Mouse (Mus musculus) gastrocnemius, adult 2 months (tissue): ENCODE measurements around the gene Fam124a. TPM values are rescaled to one million over a fixed set of nuclear protein-coding genes. Genes with fewer than 3 reads are reported as not detected.
A peak's percentile ranks its signal among the peaks of the same experiment; 100 is the strongest.
"Not testable (repeated sequence)": the region's sequence is repeated elsewhere in the genome, so short reads cannot be mapped to it uniquely, and the experiment has no call there.

Experiments used
- DNase-seq: peaks from one replicate; pipeline ENCODE4 v3.0.0; 2022
- H3K27ac ChIP-seq: fragments of 200-600 bp; 2 replicates; pipeline ENCODE4 v1.8.1; 2022; ENCODE audit warnings: mild to moderate bottlenecking
- H3K4me3 ChIP-seq: fragments of 200-600 bp; 2 replicates; pipeline ENCODE4 v1.8.1; 2022; ENCODE audit warnings: mild to moderate bottlenecking, moderate library complexity
- CTCF ChIP-seq: fragments of 200-600 bp; IDR thresholded peaks from 2 replicates; pipeline ENCODE4 v1.8.1; 2022; ENCODE audit warnings: antibody characterized with exemption, mild to moderate bottlenecking, moderate library complexity
- intact Hi-C: fragments of 180-260 bp; cut with DNase I; formaldehyde crosslinking; loops from one replicate; pipeline ENCODE4 v1.15.1; 2025
- total RNA-seq, 2 experiments: library from RNA; stranded (reverse); gene quantifications; 2 replicates each; pipeline ENCODE4 v1.2.3; 2021

Fam124a gene
- total RNA-seq, 2 experiments from 2014 or later: 2.9 to 3.9 TPM

DNA sequence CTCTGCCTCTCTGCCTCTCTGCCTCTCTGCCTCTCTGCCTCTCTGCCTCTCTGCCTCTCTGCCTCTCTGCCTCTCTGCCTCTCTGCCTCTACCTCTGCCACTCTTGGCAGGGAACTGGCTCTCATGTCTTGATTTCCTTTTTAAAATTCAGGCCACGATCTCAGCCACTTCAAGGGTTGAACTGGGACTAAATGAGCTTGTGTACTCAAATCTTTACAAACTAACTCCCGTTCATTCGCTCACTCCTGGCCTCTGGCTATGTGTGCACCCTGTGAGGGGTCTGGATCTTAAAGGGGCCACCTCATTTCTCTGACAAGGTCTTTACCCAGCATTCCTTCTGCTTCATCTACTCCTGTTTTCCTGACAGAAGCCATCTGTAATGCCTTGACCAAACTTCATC, 29.8 kb downstream of the Fam124a start:
- intact Hi-C loops: no loop called here
- DNase-seq: no peak
- Histone ChIP-seq H3K27ac (no peak overlapping the region), H3K4me3 (no peak overlapping the region)
- no peak for TF ChIP-seq CTCF

DNA sequence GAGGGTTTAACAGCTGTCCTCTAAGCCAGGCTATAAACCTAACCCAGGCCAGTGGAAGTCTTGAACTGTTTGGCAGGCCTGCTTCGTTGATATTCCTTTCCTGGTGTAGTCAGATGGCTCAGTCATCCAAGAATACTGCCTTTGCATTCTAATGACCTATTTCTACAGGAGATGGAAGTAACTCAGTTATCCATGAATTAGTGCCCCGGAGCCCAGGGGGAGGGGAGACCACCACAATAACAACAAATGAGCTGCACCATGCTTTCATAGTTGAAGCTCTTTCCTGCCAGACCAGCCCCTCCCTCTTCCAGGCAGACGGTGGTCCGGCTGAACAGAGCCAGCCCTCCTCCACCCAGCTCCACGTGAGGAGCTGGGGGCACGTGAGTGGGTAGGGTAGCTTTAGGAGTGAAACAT, 44.6 kb downstream of the Fam124a start:
- no peak overlapping the region for H3K4me3 ChIP-seq
- intact Hi-C loops: no loop called here
- TF ChIP-seq CTCF: no peak
- DNase-seq: no peak
- no peak overlapping the region for H3K27ac ChIP-seq

DNA sequence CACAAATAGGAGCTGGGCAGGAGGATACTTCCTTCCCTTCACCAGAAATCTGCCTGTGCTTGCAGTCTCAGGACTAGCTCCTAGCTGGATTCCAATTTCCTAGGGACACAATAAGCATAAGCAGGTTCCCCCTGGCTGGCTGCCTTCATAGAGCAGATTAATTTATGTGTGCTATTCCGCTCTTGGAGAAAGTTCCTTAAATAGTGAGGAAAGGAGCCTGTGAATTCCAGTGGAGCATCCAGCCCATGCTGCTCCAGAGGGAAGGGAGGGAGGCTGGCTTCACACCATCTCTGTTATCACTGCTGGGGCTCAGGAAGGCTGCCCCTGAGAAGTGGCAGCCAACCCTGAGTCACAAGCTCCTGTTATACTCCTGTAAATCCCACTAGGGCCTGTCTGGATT, 46.7 kb downstream of the Fam124a start:
- no peak for TF ChIP-seq CTCF

DNA sequence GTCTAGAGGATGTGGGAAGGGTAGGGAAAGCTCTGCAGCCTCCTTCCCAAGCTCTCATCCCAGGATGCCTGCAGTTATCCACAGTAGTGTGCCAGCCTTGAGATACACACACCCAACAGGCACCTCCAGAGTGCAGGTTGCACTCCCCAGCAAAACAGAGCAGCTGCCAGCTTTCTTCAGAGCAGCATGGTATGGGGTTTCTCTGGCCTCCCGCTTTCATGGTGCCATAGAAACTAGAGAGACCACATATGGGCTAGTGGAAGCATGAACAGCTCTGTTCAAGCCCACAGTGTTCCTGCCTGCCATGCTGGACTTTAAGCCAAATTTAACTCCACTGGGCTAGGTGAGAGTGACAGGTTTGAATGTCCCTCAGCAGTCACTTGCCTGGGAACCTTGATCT, 47.3 kb downstream of the Fam124a start:
- intact Hi-C loops: no loop called here
- TF ChIP-seq CTCF: no peak
- DNase-seq: no peak
- H3K4me3 ChIP-seq: no peak overlapping the region
- H3K27ac ChIP-seq: no peak overlapping the region

More for the DNA sequence above, 46.7 kb downstream of the Fam124a start:
- intact Hi-C loops: no loop called here
- DNase-seq: no peak
- Histone ChIP-seq H3K27ac (no peak overlapping the region), H3K4me3 (no peak overlapping the region)

DNA sequence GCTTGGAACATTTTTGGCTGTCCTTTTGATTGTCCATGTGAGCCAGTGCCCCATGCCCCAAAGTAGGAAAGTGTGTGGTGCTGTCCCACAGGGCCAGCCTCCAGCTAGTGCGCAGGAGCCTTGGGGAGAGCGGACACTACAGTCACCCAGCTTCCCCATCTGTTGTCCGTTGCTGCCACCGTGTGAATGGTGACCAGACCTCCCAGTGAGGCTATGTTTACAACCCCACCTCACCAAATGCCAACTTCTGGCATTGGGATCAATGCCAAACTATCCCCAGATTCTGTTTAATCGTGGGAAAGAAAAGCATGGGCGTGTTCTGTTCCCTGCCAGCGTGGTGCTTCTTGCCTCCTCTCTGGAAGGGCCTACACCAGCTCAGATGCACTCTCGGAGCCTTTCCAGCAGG, 52.3 kb downstream of the Fam124a start:
- intact Hi-C loops: no loop called here
- H3K4me3 ChIP-seq: no peak overlapping the region
- H3K27ac ChIP-seq: no peak overlapping the region
- TF ChIP-seq CTCF: no peak; the same call in 1 of the 2 replicates
- DNase-seq: no peak

DNA sequence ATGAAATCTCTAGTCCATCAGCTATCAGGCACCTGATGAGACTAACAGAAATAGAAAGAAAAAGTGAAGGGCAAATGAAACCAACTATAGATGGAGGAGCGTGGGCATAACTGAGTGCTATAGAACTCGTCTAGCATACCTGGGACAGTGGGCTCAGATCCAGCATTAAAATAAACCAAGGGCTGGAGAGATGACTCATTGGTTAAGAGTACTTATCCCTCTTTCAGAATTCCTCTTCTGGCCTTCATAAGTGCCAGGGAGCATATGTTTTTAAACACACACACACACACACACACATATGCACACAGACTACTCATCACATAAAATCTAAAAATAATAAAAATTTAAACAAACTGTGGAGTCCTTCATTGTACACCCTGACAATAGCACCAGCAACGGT, 54.4 kb downstream of the Fam124a start:
- DNase-seq: no peak
- no peak for TF ChIP-seq CTCF
- intact Hi-C loops: no loop called here
- Histone ChIP-seq H3K4me3 (no peak overlapping the region), H3K27ac (no peak overlapping the region)

DNA sequence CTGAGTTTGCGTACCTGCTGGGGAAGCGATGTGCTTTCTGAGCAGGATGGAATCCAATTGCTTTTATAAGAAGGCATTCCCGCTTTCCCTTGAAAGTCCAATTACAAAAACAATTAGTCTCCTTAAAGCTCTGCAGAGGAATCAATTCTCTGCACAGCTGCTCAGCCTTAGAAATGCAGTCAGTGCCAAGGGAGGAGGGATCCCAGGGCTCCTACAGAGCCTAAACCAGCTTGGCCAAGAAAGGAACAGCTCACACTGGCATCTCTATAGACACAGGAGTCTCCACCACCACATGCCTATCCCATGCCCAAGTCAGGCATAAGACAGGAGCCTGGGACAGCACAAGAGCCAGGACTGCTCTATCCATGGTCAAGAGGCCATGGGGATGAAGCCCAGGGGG, 66.9 kb downstream of the Fam124a start:
- TF ChIP-seq CTCF: no peak
- intact Hi-C loops: no loop called here
- Histone ChIP-seq H3K4me3 (no peak overlapping the region), H3K27ac (no peak overlapping the region)
- no peak for DNase-seq

DNA sequence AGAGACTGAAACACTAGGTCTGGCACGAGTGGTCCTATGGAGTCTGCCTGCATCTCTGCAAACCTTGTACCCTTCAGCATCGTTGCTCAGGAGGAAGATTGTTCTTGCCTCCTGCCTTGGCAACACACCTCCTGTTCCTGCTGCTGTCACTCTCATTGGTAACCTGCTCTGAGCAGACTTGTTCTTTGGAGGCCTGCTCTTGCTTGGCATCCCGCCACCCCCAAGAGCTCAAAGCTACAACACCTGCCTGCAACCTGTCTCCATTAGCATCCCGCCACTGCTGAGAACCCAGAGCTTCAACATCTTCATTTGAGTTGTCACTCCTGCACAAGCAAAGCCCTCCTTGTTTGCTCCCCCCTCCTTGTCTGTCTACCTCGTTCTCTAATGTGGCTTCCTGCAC, 72.4 kb downstream of the Fam124a start:
- no peak for DNase-seq
- TF ChIP-seq CTCF: no peak
- H3K27ac ChIP-seq: no peak overlapping the region
- H3K4me3 ChIP-seq: no peak overlapping the region
- intact Hi-C loops: no loop called here

DNA sequence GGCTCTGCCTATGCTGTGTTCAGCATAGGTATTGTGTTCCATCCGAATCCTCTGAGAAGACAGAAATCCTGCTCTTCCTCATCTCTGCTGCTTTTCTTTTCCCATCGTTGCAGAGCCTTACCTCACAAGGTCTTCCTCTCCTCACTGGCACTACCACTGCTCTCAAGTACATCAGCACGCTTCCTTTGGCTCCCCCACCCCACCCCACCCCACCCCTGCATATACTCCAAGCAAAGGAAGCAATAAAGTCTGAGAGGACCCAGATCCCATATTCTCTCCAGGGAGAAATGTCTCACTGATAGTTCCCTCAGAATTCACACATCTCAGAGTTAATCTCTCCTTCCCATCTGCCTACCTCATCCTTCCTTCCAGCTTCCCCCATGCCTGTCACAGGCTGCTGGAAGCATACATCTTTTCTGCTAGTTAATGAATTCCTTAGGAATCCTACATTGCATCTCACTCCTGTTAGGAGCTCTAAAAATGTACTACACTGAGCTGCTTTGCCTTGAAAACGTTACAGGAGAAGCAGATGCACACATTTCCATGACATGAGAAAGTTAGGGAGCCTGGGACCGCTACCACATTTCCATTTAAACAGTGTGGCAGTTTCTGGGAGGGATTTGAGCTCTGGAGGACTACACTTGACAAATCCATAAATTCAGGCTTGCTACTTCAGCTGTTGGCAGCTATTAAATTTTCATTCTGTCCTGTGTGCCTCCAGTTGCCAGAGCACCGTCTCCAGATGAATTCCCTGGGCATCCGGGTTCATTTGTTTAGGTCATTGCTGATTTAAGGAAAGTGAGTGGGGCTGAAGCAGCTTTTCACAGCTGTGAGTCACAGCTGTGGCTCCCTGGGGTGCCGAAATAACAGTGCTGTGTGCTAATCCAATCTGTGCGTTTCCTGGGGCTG, 82.2 kb downstream of the Fam124a start:
- Histone ChIP-seq H3K27ac (no peak overlapping the region), H3K4me3 (no peak overlapping the region)
- TF ChIP-seq CTCF: no peak
- intact Hi-C loops: loop anchor here (5.0 kb wide), 1 partner anchor 340 kb away; no protein-coding TSS in a partner anchor
- no peak for DNase-seq

DNA sequence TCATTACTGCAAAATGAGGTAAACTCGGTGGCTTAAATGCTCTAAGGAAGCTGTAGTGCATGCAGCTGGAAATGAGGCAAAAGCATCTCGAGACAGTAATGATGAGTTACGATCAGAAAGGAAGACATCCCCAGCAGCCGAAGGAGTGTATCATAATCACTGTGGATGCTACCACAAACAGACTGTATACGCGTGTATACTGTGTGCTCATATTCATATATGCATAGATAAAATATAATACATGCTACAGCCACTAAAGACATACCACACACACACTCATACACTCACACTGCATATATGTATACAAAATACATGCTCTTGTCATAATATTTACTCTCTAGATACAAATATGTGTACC, 82.8 kb downstream of the Fam124a start:
- no peak for DNase-seq
- no peak overlapping the region for H3K27ac ChIP-seq
- H3K4me3 ChIP-seq: no peak overlapping the region
- no peak for TF ChIP-seq CTCF
- intact Hi-C loops: loop anchor here (5.0 kb wide), 1 partner anchor 339 kb away; no protein-coding TSS in a partner anchor

DNA sequence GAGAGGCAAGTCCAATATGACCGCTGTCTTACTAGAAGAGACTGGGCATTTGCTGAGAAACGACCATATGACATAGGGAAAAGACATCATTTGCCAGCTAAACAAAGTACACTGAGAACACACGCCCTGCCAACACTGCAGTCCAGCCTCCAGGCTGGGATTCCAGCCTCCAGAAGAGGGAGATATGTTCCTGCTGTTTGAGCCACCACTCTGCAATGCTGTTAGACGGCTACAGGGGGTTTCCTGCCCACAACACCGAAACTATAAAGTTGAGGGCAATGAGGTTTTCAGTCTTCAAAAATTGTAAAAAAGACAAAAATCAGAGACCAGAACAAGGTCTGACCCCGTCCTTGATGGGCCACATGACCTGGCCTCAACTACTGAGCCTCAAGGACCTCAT, 83.6 kb downstream of the Fam124a start:
- intact Hi-C loops: loop anchor here (5.0 kb wide), 1 partner anchor 338 kb away; no protein-coding TSS in a partner anchor
- no peak for DNase-seq
- Histone ChIP-seq H3K4me3 (no peak overlapping the region), H3K27ac (no peak overlapping the region)
- TF ChIP-seq CTCF: peak; percentile 57

DNA sequence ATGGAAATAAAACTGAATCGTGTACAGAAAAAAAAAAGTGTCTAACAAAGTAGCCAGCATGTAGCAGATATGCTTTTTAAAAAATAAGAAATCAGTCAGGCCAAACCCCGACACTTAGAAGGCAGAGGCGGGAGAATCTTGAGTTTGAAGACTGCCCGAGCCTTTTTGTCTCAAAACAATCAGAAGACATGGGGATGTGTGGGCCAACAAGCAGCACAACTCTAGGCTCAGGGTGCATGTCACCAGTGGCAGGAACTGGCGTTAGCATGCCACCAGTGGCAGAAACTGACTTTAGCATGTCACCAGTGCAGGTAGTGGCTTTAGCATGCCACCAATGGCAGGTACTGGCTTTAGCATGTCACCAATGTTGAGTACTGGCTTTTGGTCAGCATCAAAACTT, 84.0 kb downstream of the Fam124a start:
- TF ChIP-seq CTCF: no peak
- no peak overlapping the region for H3K4me3 ChIP-seq
- DNase-seq: no peak
- intact Hi-C loops: loop anchor here (5.0 kb wide), 1 partner anchor 338 kb away; no protein-coding TSS in a partner anchor
- H3K27ac ChIP-seq: no peak overlapping the region

DNA sequence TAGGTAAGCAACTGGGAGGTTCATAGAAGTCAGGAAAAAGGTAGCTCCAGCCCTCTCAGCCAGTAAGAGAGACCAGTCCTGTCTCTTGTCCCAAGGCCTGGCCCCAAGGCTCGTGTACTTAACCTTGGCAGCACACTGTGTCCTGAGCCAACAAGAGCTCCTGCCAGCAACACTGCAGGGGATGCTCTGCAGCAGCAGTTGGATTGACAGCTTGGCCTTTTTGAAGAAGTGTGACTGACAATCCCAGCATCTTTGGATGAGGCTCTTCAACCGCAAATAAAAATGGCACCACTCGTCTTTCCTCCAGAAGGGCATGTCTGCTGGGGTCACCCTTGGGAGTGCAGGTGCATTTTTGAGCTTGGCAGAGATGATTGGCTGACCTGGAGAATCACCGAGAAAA, 84.9 kb downstream of the Fam124a start:
- DNase-seq: no peak
- no peak for TF ChIP-seq CTCF
- no peak overlapping the region for H3K27ac ChIP-seq
- no peak overlapping the region for H3K4me3 ChIP-seq
- intact Hi-C loops: no loop called here

DNA sequence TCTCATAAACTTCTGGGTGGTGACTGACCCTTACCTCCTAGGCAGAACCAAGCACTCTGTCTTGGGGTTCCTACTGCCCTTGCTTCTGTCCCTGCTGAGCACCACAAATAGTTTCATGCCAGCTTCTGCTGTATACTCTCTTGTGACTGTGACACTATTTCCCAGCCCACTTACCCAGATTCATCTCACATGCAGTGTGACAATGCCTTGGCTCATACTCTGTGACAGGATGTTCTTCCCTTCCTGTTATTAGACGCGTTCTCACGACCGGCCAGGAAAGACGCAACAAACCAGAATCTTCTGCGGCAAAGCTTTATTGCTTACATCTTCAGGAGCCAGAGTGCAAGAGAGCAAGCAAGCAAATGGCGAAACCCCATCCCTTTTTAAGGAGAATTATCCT, 86.8 kb downstream of the Fam124a start:
- H3K27ac ChIP-seq, H3K4me3 ChIP-seq, intact Hi-C loops, DNase-seq: not testable (repeated sequence)
